Mouse (Mus musculus) spleen, postnatal 36 days (tissue): Measurements from ENCODE around the gene Vmn1r228.

Experiments
- DNase-seq, 2 experiments: peaks; one replicate each; pipeline ENCODE4 v3.0.0; 2022; ENCODE audit warnings: low spot score in 2 of 2, mixed read lengths in 1 of 2

Gene Vmn1r228

DNA sequence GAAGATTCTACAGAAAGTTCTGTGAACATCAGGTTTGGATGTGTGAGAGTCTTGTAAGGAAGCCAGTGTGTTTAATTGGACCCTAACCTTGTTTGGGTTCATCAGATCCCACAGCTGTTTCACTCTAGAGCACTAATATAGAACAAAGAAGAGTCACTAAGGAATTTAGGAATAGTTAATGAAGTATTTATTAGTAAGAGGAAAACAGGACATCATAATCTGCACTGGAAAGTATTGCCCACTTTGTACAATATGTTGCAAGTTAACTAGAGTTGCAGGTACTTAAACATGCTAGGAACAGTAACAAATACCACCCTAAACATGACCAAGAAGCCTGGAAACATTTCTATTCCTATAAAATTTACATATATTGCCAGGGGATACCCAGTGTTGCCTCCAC lies at the start of gene Vmn1r228:
TSS of gene Vmn1r228 (minus strand) at position 101 of the 400 bp plus-strand sequence.
- no peak for DNase-seq

DNA sequence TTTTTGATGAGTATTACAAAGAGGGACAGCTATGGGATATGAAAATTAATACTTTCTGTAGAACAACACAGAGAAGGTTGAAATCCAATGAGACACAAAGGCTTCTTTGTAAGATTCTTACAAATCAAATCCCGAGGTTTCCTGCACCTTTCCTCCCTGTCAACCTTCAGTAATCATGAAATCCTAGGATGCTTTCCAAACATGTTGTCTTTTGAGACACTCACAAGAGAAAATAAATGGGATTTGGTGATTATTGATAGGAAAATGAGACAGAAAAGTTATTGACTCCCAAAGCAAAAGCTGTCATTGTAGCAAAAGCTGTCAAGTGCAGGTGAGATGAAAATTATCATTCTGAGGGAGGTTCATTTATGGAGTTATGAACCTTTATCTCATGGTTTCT lies 25.3 kb upstream of the Vmn1r228 start, which contains the start of gene Vmn1r229:
TSS of gene Vmn1r229 (plus strand) at position 301 of the 400 bp plus-strand sequence.
- no peak for DNase-seq

DNA sequence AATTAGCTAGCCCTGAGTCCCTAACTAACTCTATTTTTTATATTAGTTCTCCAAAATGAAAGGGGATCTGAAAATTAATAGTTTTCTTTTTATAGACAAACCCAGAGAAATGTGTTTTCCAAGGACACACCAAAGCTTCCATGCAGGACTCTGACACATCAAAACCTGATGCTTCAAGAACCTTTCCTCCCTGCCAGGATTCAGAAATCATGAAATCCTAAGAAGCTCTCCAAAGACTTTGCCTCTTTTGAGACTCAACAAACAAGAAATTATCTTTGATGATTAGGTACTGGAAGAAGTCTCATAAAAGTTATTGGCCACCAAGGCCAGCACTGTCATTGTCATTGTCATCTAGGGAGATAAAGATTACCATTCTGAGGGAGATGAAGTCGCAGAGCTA lies 56.4 kb downstream of the Vmn1r228 start, which contains the start of gene Vmn1r227:
TSS of gene Vmn1r227 (plus strand) at position 301 of the 400 bp plus-strand sequence.
- no peak for DNase-seq
